Mouse (Mus musculus) CD4-positive, CD25-positive, alpha-beta regulatory T cell, adult 4 months (primary cell): Measurements from ENCODE around the gene Prss22. TPM values are rescaled to one million over a fixed set of nuclear protein-coding genes. Genes with fewer than 3 reads are reported as not detected.

Source experiments
- polyA plus RNA-seq, 2 experiments: library from polyadenylated mRNA; unstranded; fragments of 100-300 nt; shearing (Covaris generic); gene quantifications; one replicate each; pipeline ENCODE4 v1.2.1; 2017

The Prss22 gene
- polyA plus RNA-seq, 2 experiments from 2014 or later, result not detected

Other genes with a start within 250 kb of the Prss22 start
- 10 to 100 TPM; 15.1 to 21.4 TPM for gene Flywch1, start 226.5 kb downstream of the Prss22 start, polyA plus RNA-seq
- gene Flywch2, start 212.0 kb downstream of the Prss22 start, polyA plus RNA-seq, result 1 to 10 TPM; 3.4 to 3.5 TPM
- 100 to 1,000 TPM; 289 to 316 TPM for gene Srrm2, start 207.6 kb downstream of the Prss22 start, polyA plus RNA-seq
- gene Elob, start 169.0 kb downstream of the Prss22 start, polyA plus RNA-seq, result 100 to 1,000 TPM; 600 to 664 TPM
- gene Prss33, start 162.0 kb downstream of the Prss22 start, polyA plus RNA-seq, result not detected
- gene Prss32, start 154.2 kb downstream of the Prss22 start, polyA plus RNA-seq, result not detected
- 1 to 10 TPM; 5.6 to 5.7 TPM for gene Prss41, start 153.9 kb downstream of the Prss22 start, polyA plus RNA-seq
- not detected for gene Prss21, start 130.0 kb downstream of the Prss22 start, polyA plus RNA-seq
- gene Dcpp1, start 117.2 kb downstream of the Prss22 start, polyA plus RNA-seq, result not detected
- not detected for gene Dcpp2, start 117.2 kb downstream of the Prss22 start, polyA plus RNA-seq
- gene Dcpp3, start 80.6 kb downstream of the Prss22 start, polyA plus RNA-seq, result not detected
- not detected for gene Sbp, start 56.4 kb downstream of the Prss22 start, polyA plus RNA-seq
- not detected for gene Sbpl, start 42.8 kb downstream of the Prss22 start, polyA plus RNA-seq
- gene Prss30, start 17.5 kb downstream of the Prss22 start, polyA plus RNA-seq, result not detected
- gene Prss27, start 40.0 kb upstream of the Prss22 start, polyA plus RNA-seq, result not detected
- 1 to 10 TPM; 2.3 to 5.2 TPM for gene Kctd5, start 75.4 kb upstream of the Prss22 start, polyA plus RNA-seq
- 10 to 100 TPM; 30.4 to 37.6 TPM for gene Pdpk1, start 152.8 kb upstream of the Prss22 start, polyA plus RNA-seq
- gene Amdhd2, start 165.7 kb upstream of the Prss22 start, polyA plus RNA-seq, result 10 to 100 TPM; 20.2 to 37.8 TPM
- 100 to 1,000 TPM; 213 to 271 TPM for gene Atp6v0c, start 171.6 kb upstream of the Prss22 start, polyA plus RNA-seq
- under 1 TPM; 0.47 to 0.62 TPM for gene Tbc1d24, start 207.5 kb upstream of the Prss22 start, polyA plus RNA-seq
- under 1 TPM in 1 of 2 experiments, not detected in 1; 0.07 TPM for gene Ntn3, start 211.4 kb upstream of the Prss22 start, polyA plus RNA-seq
- 10 to 100 TPM in 1 of 2 experiments, 1 to 10 TPM in 1; 8.9 to 17.5 TPM for gene Tedc2, start 222.8 kb upstream of the Prss22 start, polyA plus RNA-seq